Mouse (Mus musculus) heart, embryonic 16.5 days (tissue): Measurements from ENCODE around the gene Cox4i2. TPM values are rescaled to one million over a fixed set of nuclear protein-coding genes. Genes with fewer than 3 reads are reported as not detected.

Source experiments
- ATAC-seq: fragments of 200-750 bp; cut with Nextera tagmentation; replicated peaks from 2 replicates; pipeline ENCODE4 v1.8.0; 2017; ENCODE audit warnings: moderate number of reproducible peaks; ENCODE audit not compliant: insufficient read depth, low FRiP score; ENCODE audit errors: extremely low read depth
- H3K27ac ChIP-seq: fragments of 300-500 bp; sonication (generic); 2 replicates; pipeline ENCODE4 v1.5.1; 2014; ENCODE audit warnings: mild to moderate bottlenecking, low read length, control low read depth, moderate library complexity
- H3K27me3 ChIP-seq: fragments of 300-500 bp; sonication (generic); 2 replicates; pipeline ENCODE4 v1.6.1; 2014; ENCODE audit warnings: low read length, mixed read lengths; ENCODE audit not compliant: control insufficient read depth, insufficient read depth
- H3K36me3 ChIP-seq: fragments of 300-500 bp; sonication (generic); 2 replicates; pipeline ENCODE4 v1.6.1; 2014; ENCODE audit not compliant: control insufficient read depth, insufficient read depth
- H3K4me1 ChIP-seq: fragments of 300-500 bp; sonication (generic); 2 replicates; pipeline ENCODE4 v1.6.1; 2014; ENCODE audit warnings: low read length, mixed read lengths; ENCODE audit not compliant: control insufficient read depth, insufficient read depth
- H3K4me2 ChIP-seq: fragments of 300-500 bp; sonication (generic); 2 replicates; pipeline ENCODE4 v1.6.1; 2014; ENCODE audit warnings: low read depth, mild to moderate bottlenecking, control low read depth, low read length
- H3K4me3 ChIP-seq: fragments of 300-500 bp; sonication (generic); 2 replicates; pipeline ENCODE4 v1.5.1; 2014; ENCODE audit warnings: mild to moderate bottlenecking, control low read depth, low read length
- H3K9ac ChIP-seq: fragments of 300-500 bp; sonication (generic); 2 replicates; pipeline ENCODE4 v1.6.1; 2014; ENCODE audit warnings: low read length, control low read depth
- H3K9me3 ChIP-seq: fragments of 300-500 bp; sonication (generic); replicated peaks from 2 replicates; pipeline ENCODE4 v1.6.1; 2016; ENCODE audit warnings: low read length; ENCODE audit not compliant: control insufficient read depth
- whole genome bisulfite sequencing: fragments of 180-500 bp; shearing (Covaris S2); extraction: QIAGEN DNeasy Blood & Tissue Kit; methylation state at CpG from one replicate; pipeline ENCODE4 v1.1.7; 2014; 5-methylcytosine and 5-hydroxymethylcytosine counted together
- microRNA-seq: library from miRNA; unstranded; fragments of <30 nt; microRNA quantifications from one replicate; pipeline ENCODE4, GENCODE M21; 2017
- polyA plus RNA-seq: library from polyadenylated mRNA; unstranded; fragments of >200 nt; fragmentation: Nextera tagmentation; extraction: Ambion mirVana; gene quantifications from 2 replicates; pipeline ENCODE4 v1.2.1, GENCODE M21; 2015

Cox4i2 gene
- polyA plus RNA-seq, 1 experiment from 2014 or later = 26.7 TPM

DNA sequence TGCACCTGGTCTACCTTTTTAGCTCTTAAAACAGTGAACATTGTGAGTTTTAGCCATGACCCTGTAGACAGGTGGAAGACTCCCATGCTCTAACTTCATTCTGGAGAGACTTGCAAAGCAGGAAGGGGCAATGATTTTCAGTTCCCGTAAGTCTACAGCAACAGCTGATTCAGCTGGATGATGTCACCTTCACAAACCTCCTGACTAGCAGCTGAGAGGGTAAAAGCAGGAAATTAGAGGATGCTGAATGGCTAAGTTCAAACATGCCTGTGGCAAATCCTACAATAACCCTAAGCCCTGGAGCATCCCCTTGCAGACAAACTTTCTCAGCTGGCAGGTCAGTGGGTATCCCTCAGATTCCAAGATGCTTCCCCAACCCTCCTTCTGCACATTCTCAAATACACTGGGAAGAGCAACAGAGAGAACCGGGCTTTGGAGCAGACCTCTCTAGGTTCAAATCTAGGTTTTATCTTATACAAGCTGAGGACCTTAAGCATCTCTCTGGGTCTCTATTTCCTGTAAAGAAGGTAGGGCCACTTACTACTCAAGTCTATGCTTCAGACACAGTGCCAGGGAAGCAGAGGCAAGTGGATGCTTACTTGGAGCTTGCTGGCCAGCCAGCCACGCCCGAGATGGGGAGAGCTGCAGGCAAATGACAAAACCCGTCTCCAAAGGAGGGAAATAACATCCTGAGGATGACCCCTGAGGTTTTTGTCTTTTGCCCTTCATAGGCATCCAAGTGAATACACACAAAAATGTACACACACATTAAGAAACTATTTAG, 56.4 kb downstream of the Cox4i2 start:
- peaks cover 33% of the 10 kb centered on the region for H3K4me1 ChIP-seq
- 68% methylated on average over 5 of the region's 5 CpGs for WGBS
- H3K27me3 ChIP-seq = no peaks in the 10 kb centered on the region
- no peak overlapping the region for H3K9ac ChIP-seq
- no peaks in the 10 kb centered on the region for H3K36me3 ChIP-seq
- H3K27ac ChIP-seq = no peak overlapping the region
- H3K9me3 ChIP-seq = no peaks in the 10 kb centered on the region
- no peak for ATAC-seq
- H3K4me3 ChIP-seq = no peak overlapping the region
- no peak overlapping the region for H3K4me2 ChIP-seq

DNA sequence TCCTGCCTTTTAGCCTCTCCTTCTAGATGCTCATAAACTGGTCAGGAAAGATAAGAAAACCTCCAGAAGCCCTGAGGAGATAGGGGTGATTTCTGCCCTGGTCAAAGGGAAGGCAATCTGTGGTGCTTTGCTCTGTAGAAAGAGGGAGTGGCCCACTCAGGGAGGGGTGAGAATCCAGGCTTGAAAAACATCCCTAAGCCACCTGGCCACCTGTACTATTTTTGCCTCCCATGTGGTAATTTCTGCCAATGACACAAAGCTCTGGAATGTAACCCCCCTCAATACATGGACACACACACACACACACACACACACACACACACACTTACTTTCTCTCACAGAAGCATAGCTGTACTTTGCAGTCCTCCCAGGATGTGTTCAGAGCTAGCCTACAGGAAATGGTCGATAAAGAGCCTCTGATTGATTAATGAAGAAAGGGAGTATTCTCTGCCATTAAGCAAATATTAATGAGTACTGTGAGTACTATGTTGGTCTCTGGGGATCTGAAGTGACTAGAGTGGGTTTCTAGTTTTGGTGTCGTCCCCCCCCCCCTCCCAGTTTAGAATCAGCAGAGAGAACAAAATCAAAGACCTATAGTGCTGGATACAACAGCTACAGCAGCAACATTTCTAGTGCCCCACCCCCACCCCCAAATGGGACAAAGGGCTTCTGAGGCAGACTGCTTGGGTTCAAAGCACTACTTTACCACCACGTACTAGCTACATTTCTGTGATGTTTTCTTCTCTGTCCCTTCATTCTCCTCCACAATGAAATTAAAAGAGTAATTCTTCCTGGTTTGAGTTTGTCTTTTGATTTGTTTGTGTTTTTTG, 57.6 kb downstream of the Cox4i2 start:
- no peak overlapping the region for H3K4me3 ChIP-seq
- peaks cover 26% of the 10 kb centered on the region for H3K4me1 ChIP-seq
- H3K27ac ChIP-seq = no peak overlapping the region
- H3K9me3 ChIP-seq = no peaks in the 10 kb centered on the region
- H3K27me3 ChIP-seq = no peaks in the 10 kb centered on the region
- ATAC-seq = no peak
- WGBS = 46% methylated on average over 3 of the region's 3 CpGs
- H3K4me2 ChIP-seq = no peak overlapping the region
- H3K9ac ChIP-seq = no peak overlapping the region
- no peaks in the 10 kb centered on the region for H3K36me3 ChIP-seq

- no peak overlapping the region for H3K4me3 ChIP-seq
- no peak overlapping the region for H3K4me2 ChIP-seq
- H3K36me3 ChIP-seq = no peaks in the 10 kb centered on the region
- ATAC-seq = no peak
- 90% methylated on average over 1 of the region's 1 CpGs for WGBS
- H3K9ac ChIP-seq = no peak overlapping the region
- no peak overlapping the region for H3K27ac ChIP-seq
- H3K27me3 ChIP-seq = no peaks in the 10 kb centered on the region
- no peaks in the 10 kb centered on the region for H3K9me3 ChIP-seq
- H3K4me1 ChIP-seq = peaks cover 41% of the 10 kb centered on the region
These were observed 59.3 kb downstream of the Cox4i2 start for GRCm38 (mm10) chr2:152813232-152813631.

GRCm38 (mm10) chr2:152814213-152814874, 60.4 kb downstream of the Cox4i2 start:
- Histone ChIP-seq H3K27ac (no peak overlapping the region), H3K9ac (no peak overlapping the region), H3K9me3 (0 out of 2 replicates have a peak, but pooled peaks cover 3% of the 10 kb centered on the region), H3K36me3 (peaks cover 5% of the 10 kb centered on the region; the same call in 1 of the 2 replicates), H3K27me3 (no peaks in the 10 kb centered on the region), H3K4me2 (no peak overlapping the region), H3K4me1 (peaks cover 52% of the 10 kb centered on the region), H3K4me3 (no peak overlapping the region)
- ATAC-seq = no peak
- WGBS = 53% methylated on average over 6 of the region's 6 CpGs

Small RNA genes within 50 kb of the gene (microRNA-seq; reads per million reads assigned to microRNA genes)
- gene Gm23802 = not detected

Other genes with a start within 250 kb of the Cox4i2 start
- gene Defb26, start 242.5 kb upstream of the Cox4i2 start, polyA plus RNA-seq = not detected in 2 replicates
- not detected in 2 replicates for gene Defb28, start 235.9 kb upstream of the Cox4i2 start, polyA plus RNA-seq
- gene Defb29, start 214.1 kb upstream of the Cox4i2 start, polyA plus RNA-seq = not detected in 2 replicates
- gene Gm17416, start 184.8 kb upstream of the Cox4i2 start, polyA plus RNA-seq = not detected in 2 replicates
- gene Defb21, start 181.4 kb upstream of the Cox4i2 start, polyA plus RNA-seq = not detected in 2 replicates
- gene Defb19, start 173.9 kb upstream of the Cox4i2 start, polyA plus RNA-seq = 0.61 and 1.2 TPM in 2 replicates
- gene Defb45, start 154.8 kb upstream of the Cox4i2 start, polyA plus RNA-seq = not detected in 2 replicates
- not detected in 2 replicates for gene Defb36, start 149.8 kb upstream of the Cox4i2 start, polyA plus RNA-seq
- 0.88 TPM in 1 of 2 replicates, not detected in the other for gene Defb25, start 131.1 kb upstream of the Cox4i2 start, polyA plus RNA-seq
- gene Rem1, start 127.2 kb upstream of the Cox4i2 start, polyA plus RNA-seq = 12.8 and 14.8 TPM in 2 replicates
- 76.4 and 81.7 TPM in 2 replicates for gene H13, start 84.7 kb upstream of the Cox4i2 start, polyA plus RNA-seq
- 18.9 and 19.2 TPM in 2 replicates for gene Mcts2, start 67.1 kb upstream of the Cox4i2 start, polyA plus RNA-seq
- gene Id1, start 17.9 kb upstream of the Cox4i2 start, polyA plus RNA-seq = 56.3 and 64.5 TPM in 2 replicates
- 70.5 and 74.3 TPM in 2 replicates for gene Bcl2l1, start 77.6 kb downstream of the Cox4i2 start, polyA plus RNA-seq
- 45.4 and 55.1 TPM in 2 replicates for gene Tpx2, start 93.8 kb downstream of the Cox4i2 start, polyA plus RNA-seq
- gene Mylk2, start 157.2 kb downstream of the Cox4i2 start, polyA plus RNA-seq = 0.10 and 0.32 TPM in 2 replicates
- 6.1 and 6.6 TPM in 2 replicates for gene Foxs1, start 179.0 kb downstream of the Cox4i2 start, polyA plus RNA-seq
- gene Dusp15, start 197.5 kb downstream of the Cox4i2 start, polyA plus RNA-seq = 0.10 and 0.33 TPM in 2 replicates
- 0.95 and 1.1 TPM in 2 replicates for gene Ttll9, start 208.3 kb downstream of the Cox4i2 start, polyA plus RNA-seq